Mouse (Mus musculus): ENCODE results near the gene Sox30.

- TF ChIP-seq CTCF (IDR thresholded peaks at IDR 0.05; ENCODE audit: borderline replicate concordance, control insufficient read depth, extremely low read depth, insufficient read depth, low read length, poor library complexity) (no peak), POLR2A (IDR thresholded peaks at IDR 0.05; ENCODE audit: control insufficient read depth, extremely low read depth, insufficient read depth, low read length, poor library complexity) (no peak)
Measured at GRCm38 (mm10) chr11:46021850-46022249, 41.7 kb downstream of the Sox30 start.

All from thymus, adult 2 months (tissue).